Mouse (Mus musculus) 416B (cell line): Measurements from ENCODE around the gene Atp6v1c2.

Experiments
- DNase-seq: peaks from one replicate; pipeline ENCODE4 v3.0.0; 2011; ENCODE audit warnings: low read depth

Gene Atp6v1c2

GRCm38 (mm10) chr12:17256905-17257304, 72.3 kb downstream of the Atp6v1c2 start:
- peak; percentile 67 for DNase-seq

DNA sequence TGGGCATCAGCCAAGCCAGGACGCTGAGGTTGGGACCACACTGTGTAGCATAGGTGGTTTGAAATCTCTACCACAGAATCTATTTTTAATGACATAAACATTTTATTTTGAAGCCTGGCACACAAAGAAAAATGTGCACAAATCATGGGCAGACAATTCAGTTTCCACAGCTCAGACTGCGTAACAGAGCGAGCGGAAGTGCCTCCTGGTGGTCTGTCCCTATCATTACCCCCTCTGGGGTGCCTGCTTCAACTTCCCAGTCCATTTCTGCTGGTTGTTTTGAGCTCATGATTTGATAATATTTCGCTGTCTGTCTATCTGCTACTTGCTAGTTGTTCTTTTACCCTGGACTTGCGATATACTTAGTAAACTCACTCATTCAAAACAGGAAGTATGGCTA, 73.6 kb downstream of the Atp6v1c2 start:
- DNase-seq = no peak

DNA sequence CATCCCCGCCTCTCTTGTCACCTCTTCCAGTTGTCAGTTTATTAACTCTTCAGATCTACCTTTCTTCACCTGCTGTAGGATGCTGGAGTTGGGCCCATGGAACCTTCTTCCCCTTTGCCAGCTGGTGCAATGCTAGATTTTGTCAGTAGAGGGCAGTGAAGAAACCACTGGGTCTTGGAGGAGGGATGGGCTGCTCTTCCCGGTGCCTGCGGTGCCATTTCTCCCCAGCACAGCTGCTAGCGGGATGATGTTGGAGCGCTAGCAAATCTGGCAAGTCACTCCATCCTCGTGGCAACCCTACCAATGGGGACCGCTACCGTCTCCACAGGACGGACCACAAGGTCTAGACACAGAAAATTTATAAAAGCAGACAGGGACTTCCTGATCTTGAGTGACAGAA, 76.1 kb downstream of the Atp6v1c2 start:
- DNase-seq = peak; percentile 62

- DNase-seq = no peak
These were observed 78.2 kb downstream of the Atp6v1c2 start for GRCm38 (mm10) chr12:17250962-17251361.

- no peak for DNase-seq
These were observed 87.1 kb downstream of the Atp6v1c2 start for GRCm38 (mm10) chr12:17242041-17242440.

DNA sequence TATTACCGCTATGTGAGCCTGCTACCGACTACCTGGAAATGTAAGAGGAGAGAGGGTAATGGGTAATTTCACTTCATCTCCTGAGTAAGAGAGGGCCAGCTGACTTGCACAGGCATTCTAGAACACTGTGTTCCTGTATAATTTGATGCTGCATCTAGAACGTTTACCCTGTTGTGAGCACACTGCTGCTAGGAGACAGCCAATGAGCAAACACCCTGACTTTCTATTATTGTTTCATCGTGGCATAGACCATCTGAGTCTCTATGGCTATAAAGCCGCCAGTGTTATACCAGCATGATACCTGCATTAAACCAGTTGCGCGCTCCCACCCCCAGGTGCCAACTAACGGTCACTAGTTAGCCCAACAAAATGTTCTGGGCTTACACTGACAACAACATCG, 87.5 kb downstream of the Atp6v1c2 start:
- no peak for DNase-seq

GRCm38 (mm10) chr12:17241016-17241415, 88.1 kb downstream of the Atp6v1c2 start:
- no peak for DNase-seq

GRCm38 (mm10) chr12:17239428-17239688, 89.8 kb downstream of the Atp6v1c2 start:
- peak; percentile 38 for DNase-seq

DNA sequence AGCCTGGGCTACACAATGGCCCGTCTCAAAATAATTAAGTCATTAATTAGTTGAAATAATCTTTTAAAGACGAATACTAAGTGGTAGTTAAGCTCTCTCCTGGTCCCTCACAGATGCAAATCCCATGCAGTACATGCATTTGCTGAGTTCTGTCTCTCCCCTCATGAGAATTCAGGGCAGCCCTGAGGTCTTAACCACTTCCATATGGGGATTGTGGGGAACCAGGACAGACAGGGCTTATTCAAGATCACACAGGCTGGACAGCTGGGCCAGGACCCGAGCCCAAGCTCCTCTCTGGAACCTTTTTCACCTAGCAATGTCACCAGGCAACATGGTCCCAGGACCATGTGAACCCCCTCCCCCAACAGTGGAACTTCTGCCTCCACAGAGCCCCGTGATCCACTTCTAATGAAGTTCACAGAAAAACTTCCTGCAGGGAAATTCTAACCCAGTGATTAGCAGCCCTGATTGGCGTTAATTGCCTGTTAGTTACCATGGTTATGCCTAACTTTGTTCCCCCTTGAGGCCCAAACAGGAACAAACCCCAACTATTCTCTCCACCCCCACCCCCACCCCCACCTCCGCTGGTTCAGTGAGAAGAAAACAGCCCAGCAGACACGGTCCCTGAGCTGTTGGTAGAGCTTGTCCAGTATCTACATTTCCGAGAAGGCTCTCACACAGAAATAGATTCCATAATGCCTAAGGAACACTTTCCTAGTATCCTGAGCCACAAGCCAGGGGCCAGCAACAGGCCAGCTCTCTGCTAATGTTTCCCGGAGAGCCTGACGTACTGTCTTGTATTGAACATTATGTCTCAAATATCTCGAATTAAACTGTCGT, 90.4 kb downstream of the Atp6v1c2 start:
- DNase-seq = no peak

DNA sequence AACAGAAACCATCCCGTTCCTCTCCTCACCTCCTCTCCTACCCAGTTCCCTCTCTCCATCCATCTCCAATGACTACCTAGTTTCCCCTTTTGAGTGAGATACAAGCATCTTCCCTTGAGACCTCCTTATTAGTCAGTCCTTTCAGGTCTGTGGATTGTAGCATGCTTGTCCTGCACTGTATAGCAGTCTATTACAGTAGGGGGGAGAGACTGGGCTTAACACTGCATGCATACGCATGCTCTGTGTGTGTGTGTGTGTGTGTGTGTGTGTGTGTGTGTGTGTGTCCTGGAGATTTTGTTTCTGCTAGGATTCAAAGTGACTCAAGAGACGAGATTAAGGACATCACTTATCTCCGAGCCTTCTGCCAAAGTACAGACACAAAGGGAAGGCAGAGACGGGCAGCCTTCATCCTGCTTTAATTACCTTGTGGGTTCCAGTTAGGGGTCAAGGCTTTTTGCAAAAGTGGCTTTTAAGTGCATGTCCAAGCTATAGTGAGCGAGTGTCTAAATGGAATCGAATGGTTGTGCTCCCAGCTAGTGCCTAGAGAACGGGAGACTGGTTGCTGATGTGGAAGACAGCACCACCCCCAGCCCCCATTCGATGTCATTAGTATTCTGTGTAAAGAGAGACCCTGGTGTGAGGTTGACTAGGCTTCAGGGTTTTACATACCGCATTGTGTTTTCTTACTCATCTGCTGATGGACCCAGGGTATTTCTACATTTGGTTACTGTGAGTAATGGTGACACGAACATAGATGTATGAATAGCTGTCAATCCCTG, 93.4 kb downstream of the Atp6v1c2 start:
- DNase-seq = no peak
